Mouse (Mus musculus): ENCODE data around the gene Adam22.

DNA sequence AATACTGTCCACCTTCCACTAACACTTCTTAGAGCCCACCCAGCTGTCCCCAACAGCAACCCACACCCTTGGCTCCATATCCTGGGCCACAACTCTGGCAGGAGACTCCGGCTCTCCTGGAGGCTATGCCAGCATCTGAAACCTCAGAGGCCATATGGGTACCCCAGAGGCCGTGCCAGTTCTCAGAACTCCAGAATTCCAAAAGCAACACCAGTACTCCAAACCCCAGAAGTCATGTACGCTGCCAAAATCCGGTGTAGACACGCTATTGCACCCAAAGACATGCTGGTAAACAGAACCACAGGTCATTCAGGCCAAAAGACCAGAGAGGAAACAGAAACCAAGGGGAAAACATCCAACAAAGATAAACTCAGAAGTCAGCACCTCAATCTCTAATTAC, 255.7 kb downstream of the Adam22 start:
- TF ChIP-seq CTCF (IDR thresholded peaks at IDR 0.05; ENCODE audit: borderline replicate concordance, control insufficient read depth, extremely low read depth, insufficient read depth, low read length, poor library complexity) (no peak), POLR2A (IDR thresholded peaks at IDR 0.05; ENCODE audit: control insufficient read depth, extremely low read depth, insufficient read depth, low read length, poor library complexity) (no peak)

All from thymus, adult 2 months (tissue).